Mouse (Mus musculus) thymus, postnatal 10 days (tissue): ENCODE measurements around the gene Srebf2.

ENCODE experiments used
- DNase-seq, 2 experiments: peaks; one replicate each; pipeline ENCODE4 v3.0.0; 2021; ENCODE audit warnings: low spot score in 2 of 2

Gene Srebf2

DNA sequence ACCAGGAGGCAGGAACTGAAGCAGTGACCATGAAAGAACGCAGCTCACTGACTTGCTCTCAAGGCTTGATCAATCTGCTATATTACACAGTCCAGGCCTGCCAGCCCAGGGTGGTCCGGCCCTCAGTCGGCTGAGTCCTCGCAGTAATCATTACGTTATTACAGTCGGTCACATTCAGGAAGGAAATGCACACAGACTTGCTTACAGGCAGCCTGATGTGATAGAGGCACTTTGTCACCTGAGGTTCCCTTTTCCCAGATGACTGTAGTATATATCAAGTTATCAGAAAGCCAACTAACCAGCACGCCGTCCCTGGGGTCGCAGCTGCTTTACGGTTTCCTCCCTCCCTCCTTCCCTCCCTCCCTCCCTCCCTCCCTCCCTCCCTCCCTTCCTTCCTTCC, 9.9 kb downstream of the Srebf2 start:
- DNase-seq, result no peak

DNA sequence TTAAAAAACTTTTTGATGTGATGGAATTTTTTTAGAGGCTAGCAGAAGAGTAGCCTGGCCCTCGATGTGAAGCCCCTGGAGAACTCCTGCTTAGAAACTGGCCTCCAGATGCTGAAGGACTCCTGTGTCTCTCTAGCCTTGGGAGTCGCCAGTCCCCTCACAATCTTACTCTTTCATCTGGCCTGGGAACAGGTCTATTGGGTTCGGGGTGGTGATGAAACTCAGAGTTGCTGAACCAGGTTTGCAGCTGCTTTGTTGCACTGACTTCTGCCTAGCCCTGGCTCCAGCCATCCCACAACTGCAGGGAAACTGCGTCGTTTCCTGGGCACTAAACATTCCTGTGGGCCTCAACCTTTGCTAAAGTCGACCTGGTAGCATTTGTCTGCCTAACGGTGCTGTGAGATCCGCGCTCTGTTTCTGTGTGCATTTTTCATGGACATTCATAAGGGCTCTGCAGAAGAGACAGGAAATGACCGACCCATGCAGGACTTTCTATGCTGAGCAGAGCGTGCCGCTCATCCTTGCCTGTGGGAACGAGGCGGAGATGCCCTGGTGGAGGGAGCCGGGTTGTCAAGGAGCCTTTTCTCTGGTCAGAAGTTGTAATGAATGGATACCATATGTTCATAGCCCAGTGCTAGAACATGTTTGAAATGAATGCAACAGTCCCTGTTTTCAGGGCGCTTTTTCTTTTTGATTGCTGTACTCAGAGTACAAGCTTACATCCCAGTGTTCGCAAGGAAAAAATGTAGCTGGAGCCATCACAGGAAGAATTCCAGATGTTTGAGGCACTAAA, 11.5 kb downstream of the Srebf2 start:
- no peak for DNase-seq

DNA sequence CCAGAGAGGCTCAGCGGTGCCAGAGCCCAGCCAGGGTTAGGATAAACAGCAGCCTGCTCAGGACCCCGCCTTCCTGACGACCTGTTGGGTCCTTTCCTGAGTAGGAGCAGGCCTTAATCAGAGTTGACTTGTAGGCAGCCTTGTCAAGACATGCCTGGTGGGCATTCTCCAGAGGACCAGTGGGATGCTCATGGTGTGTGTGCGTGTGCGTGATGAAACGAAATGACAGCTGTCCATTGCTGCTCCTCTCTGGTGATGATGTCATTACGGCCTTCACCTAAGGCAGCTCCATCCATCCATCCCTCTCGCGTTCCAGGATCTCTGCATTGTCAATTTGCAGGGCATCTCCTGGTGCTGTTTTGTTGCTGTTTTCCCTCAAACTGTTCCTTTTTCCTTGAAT, 12.5 kb downstream of the Srebf2 start:
- DNase-seq, result no peak

DNA sequence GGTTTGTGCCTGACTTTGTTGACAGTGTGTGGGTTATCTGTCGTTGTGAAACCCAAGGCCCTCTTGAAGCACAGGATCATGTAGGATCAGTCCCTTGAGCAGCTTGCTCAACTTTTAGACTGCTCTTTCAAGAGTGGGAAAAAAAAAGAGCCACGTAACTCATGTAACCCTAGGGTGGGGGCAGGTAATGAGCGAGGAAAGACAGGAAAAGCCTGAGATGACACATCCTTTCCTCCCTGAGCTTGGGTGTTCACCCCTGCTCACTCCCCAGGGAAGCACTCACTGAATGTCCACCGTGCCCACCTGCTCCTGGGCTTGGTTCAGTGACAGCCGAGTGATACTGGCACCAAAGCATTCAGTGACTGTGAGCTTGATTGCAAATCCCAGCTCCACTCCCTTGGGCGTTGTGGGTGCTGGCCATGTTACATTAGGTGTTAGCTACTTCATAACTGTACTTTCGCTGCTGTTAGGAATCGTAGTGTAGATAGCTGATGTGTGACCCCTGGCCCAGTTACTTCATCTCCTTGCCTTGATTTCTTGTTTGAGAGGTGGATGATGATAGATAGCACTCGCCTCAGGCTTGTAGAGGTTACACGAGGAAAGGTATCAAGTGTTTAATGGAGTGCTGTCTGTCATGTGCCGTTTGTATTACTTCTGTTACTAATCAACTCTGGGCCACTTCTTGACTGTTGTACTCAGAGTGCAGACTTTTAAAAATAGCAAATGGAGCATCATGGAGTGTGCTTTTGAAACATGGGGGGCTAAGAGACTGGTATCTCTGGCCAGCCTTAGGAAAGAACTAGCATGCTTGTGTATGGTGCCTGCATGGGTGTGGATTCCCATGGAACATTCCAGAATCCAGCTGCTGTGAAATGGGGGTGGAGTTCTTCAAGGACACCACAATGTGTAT, 14.0 kb downstream of the Srebf2 start:
- no peak for DNase-seq

DNA sequence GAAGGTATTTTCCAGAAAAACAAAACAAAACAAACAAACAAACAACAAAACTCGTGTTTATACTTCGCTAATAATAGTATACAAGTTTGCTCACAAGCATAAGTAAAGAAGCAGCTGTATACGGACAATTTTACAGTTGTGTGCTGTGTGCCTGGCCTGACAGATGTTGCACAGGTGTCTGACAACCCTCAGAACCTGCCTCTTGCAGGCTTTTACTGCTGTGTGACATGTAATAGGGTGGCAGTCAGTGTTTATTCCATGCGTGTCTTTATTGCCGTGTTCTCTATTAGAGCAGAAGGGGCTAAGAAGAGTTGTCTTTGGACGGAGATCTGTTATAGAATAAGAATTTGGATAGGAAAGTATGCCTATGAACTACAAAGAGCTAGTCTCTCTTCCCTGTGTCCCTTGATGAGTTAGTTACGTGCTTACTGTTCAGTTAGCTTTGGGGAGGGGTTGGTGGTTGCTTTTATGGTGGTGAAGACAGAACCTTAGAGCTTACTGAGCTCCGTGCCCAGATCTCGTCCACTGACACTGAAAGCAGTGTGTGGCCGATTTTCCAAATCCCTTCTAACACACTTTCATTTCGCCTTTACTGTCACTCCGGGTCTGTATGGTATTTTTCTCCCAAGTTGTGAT, 15.1 kb downstream of the Srebf2 start:
- DNase-seq, result peak in 1 of 2 experiments; percentile 43

DNA sequence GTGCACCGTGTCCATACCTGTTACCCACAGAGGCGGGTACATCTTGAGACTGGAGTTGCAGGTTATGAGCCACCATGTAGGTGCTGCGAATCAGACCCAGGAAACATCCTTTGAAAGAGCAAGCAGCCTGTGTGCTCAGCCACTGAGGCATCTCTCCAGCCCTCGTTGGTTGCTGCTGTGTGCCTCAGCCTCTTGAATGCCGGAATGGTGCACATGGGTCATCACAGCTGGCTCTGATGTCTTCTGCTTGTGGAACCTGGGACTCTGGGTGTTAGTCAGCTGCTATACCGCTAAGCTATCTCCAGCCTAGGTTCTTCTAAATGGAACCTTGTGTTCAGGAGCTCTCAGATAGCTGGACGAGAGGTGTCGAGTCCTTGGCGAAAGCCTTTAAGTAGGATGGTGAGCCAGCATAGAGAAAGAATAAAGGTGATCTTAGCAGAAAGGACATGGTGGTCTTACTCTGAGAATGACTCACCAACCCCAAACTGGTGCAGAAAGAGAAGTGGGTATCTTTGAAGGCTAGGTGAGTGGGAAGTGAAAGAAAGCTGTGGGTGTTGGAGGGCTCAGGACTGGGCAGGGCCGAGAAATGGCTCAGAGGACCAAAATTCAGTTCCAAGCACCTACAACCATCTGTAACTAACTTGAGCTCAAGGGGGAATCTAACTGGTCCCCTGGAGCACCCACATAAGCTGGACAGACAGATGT, 16.5 kb downstream of the Srebf2 start:
- DNase-seq, result peak in 1 of 2 experiments; percentile 26

DNA sequence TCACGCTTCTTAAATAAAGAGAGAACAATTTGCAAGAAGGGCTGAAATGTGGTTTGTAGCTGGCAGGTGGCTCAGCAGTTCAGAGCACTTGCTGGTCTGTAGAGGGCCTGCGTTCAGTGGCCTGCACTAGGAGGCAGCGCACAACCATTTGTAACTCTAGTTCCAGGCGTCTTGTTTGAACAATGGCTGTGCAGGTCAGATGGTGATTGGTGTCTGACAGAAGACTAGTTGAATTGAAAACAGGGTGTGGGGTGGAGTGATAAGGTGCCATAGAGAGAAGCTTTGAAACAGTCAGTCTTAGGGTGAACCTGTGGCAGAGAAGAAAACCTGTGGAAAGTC, 17.0 kb downstream of the Srebf2 start:
- no peak for DNase-seq

DNA sequence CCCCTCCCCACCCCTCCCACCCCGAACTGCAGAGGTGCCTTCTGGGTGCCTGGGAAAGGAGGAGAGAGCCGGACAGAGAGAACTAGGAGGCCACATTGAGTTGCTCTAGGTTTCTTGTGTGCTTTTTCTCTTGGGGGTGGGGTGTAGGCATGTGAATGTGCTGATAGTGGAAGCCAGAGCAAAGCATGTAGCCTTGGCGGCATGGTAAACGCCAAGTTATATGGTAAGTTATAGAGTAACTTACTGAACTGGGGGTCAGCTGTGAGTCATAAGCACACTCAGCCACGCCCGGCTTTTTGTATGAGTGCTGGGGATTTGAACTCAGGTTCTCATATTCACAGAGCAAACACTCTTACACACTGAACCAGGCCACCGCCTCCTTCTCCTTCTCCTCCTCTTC, 17.5 kb downstream of the Srebf2 start:
- DNase-seq, result no peak

DNA sequence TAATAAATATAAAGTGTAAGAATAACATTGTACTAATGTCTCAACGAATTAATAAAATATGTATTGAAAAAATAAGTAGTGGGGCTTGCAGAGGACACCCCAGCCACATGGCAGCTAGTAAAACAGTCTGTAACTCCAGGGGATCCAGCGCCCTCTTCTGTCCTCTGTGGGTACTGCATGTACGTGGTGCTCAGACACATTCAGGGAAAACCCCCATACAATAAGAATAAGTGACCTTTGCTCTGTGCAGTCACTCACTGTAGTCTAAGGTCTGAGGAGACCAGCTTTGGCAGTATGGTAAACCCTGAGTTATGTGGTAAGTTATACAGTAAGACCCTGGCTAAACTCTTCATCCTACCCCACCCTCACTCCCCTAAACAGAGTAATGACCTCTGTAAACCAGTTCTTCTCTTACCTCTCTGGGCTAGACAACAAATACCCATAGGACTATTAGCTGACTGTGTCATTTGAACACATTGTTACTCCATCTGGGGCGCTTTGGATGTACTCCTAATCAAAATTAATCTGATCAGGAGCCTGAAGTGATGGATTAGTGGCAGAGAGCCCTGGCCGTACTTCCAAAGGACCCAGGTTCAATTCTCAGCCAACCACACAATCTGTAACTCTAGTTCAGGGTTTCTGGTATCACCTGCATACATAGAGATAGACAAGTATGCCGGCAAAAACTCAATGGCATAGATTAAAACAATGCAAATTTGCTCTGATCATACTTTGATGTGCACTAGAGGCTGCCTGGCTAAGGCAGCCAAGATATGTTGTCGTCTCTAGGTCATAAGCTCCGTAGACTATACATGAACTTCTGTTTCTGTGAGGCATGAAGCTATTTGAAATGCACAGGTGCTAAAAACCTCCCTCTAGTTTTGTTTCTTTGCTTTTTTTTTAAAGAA, 18.6 kb downstream of the Srebf2 start:
- DNase-seq, result peak; percentile 79 to 92

DNA sequence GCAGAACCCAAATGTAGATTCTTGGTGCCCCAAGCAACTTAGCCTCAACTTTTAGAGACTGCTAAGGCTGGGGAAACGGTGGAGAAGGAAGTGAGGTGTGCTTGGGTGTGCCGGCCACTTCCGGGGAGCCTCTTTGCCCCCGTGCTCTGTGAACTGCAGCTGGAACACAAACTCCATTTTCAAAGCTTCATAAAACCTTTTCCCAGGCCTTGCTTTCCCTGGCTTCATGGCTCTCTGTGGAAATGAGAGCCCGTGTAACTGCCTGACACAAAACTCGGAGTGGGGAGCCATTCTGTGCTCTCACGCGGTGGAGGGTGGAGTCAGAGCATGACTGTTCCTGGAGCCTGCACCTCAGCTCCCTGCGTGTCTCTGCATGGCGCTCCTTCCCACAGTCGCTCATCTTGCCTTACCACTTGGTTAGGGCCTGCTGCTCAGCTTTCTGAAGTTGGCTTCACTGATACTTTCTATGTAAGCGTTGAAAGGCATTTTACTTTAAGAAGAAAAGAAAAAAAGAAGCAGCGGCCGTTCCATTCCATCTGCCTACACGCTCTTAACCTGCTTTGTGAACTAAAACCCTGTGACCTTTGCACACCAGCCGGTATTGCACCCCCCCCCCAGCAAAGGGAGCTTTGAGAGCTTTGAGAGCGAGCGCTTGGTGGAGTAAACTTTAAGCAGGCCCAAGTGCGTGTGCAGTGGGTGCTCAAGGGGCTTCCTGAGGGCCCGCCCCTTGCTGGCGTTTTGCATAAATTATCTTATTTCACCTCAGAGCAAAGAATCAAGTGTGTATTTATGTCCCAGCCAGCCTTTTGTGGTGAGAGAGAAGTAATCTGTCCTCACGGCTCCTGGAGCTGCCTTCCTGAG, 19.5 kb downstream of the Srebf2 start:
- DNase-seq, result peak; percentile 60 to 66

DNA sequence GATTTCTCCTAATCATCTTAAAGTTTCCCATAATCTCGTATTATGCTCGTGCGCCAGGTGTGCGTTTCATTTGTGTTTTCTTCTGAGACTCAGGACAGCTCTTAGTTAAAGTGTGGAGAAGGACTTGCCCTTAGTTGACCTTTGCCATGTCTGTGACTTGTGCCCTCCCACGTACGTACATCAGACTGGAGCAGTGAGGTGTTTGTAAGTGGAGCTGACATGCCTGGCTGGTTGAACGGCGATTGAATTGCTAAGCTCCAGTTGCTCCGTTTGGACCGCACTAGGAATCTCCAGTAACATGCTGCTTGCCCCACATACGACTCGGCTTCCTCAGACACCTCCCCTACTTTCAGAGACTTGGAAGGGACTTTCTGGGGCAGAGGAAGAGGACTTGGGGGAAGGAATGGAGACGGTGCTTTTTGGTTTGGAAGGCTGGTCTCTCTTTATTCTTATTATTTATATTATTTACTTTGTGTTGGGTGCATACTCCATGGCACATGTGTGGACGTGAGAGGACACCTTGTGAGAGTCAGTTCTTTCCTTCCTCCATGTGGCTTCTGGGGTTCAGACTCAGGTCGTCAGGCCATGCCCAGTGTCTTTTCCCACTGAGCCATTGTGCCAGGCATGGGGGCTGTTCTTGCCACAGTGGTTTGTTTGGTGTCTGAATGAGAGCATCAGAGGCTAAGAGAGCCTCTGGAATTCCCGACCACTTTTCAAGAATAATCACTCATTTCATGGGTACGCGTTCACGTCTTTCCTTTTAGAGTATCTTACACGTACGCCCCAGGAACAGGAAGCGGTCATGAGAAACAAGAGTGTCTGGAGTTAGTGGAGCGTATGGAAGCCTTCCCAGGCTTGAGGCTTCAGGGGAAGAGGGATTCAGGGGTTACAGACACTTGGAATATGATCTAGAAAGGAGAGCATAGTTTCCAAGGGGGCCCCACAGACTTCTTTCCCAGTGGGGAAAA, 20.5 kb downstream of the Srebf2 start:
- no peak for DNase-seq

DNA sequence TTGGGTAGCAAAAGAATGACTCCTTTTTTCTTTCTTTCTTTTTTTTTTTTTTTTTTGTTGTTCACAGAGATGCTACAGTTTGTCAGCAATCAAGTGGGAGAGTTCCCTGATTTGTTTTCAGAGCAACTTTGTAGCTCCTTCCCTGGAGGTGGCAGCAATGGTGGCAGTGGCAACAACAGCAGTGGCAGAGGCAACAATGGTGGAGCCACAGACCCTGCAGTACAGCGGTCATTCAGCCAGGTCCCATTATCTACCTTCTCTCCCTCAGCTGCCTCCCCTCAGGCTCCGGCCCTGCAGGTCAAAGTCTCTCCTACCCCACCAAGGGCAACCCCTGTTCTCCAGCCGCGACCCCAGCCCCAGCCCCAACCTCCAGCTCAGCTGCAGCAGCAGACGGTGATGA, 22.7 kb downstream of the Srebf2 start:
- no peak for DNase-seq

DNA sequence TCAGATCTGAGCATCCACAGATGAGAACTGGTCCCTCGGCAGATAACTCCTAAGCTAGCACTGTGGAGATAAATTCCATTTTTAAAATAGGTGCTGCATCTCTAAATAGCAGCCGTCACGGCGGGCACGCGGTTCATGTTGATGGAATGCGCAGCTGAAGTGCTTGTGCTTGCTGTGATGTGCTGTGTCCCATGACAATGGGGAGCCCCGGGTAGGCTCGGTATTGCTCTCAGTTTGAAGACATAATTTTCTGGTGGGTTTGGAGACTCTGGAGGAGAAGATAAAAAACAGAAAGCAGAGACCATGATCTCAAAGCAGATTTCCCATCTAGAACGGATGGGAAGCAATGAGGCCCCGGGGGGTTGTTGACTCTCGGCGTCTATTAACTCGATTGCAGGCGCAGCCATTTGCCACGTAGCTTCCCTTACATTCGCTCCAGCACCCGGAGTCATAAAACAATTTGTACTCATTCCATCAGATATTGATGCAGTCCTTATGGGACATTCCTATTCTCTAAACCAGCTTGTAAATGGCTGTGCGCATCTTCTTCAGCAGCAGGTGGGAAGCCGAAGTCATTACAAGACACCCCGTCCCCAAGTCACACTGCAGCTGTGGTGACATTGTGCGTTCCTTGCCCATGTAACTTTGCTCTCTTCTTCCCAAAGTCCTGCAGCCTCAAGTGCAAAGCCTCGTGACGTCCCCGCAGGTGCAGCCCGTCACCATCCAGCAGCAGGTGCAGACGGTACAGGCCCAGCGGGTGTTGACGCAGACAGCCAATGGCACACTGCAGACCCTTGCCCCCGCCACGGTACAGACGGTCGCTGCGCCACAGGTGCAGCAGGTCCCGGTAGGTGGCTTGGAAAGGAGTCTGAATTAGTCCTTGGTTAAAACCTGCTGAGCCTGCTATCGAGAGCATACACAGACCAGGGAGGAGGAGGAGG, 23.7 kb downstream of the Srebf2 start:
- no peak for DNase-seq

DNA sequence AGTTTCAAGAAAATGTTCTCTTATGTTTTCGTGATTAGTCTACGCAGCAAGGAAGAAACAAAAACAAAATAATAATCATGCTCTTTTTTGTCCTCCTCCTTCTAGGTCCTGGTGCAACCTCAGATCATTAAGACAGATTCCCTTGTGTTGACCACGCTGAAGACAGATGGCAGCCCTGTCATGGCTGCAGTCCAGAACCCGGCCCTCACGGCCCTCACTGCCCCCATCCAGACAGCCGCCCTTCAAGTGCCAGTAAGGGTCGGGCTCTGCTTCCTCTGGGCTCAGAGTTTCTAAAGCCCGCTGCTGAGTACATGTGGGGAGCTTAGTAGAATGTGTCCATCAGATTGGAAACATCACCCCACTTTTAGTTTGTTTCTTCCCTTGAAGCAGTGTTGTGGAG, 25.7 kb downstream of the Srebf2 start:
- DNase-seq, result no peak

DNA sequence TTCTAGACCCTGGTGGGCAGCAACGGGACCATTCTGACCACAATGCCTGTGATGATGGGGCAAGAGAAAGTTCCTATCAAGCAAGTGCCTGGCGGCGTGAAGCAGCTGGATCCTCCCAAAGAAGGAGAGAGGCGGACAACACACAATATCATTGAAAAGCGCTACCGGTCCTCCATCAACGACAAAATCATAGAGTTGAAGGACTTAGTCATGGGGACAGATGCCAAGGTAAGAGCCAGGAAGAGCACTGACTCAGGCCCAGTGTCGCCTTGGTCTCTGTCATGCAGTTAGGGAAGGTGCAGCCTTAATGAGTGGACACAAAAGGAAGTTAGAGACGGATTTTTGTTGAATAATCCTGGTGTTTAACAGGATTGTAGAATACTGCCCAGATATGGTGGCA, 28.1 kb downstream of the Srebf2 start:
- no peak for DNase-seq

DNA sequence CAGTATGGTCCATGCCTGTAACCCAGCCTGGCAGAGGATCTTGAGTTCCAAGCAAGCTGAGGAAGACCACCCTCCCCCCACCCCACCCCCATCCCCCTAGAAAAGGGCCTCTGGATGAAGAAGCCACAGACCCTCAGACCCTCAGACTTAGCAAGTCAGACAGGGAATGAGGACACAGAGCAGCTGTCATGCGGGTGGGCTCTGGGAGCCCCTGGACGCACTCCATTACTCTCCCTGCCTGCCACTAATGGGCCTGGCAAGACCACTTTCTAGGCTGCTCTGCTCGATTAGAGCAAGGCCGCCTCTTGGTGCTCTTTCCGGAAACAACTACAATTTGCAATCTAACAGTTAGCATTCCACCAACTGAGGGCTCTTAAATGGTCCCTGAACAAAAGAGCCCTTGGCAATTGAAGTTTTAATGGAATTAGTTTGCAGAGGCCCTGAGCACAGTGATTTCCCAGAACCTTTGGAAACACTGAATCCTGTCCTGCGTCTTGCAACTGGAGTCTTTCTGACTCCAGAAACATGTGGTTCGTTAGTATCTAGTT, 30.8 kb downstream of the Srebf2 start:
- no peak for DNase-seq

DNA sequence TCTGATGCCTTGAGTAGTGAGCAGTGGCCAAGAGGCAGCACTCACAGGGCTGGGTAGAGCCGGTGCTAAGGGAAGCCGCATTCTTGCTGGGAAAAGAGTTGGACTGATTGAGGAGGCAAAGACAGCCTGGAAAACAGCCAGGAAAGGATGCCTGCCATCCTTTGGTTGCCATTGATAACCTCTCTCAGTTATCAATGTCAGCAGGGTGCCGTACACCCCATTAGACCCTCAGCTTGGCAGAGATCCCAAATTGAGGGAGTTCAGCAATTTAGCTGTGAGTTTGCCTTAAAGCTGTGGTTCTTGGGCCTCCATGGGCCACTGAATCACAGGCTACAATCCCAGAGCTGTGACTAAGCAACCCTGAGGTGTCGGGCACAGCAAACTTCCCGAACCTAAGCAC, 34.1 kb downstream of the Srebf2 start:
- DNase-seq, result no peak
